Mouse (Mus musculus): ENCODE measurements around the gene Cd9. TPM values are rescaled to one million over a fixed set of nuclear protein-coding genes. Genes with fewer than 3 reads are reported as not detected.
"Not testable (repeated sequence)": the region's sequence is repeated elsewhere in the genome, so short reads cannot be mapped to it uniquely, and the experiment has no call there.

Gene Cd9
- total RNA-seq, 2 experiments from 2014 or later, result 120 TPM

GRCm38 (mm10) chr6:125503186-125503802 lies 8.7 kb upstream of the Cd9 start:
- DNase-seq, result no peak

GRCm38 (mm10) chr6:125498062-125498461 lies 3.5 kb upstream of the Cd9 start:
- peak; percentile 44 for DNase-seq

GRCm38 (mm10) chr6:125496417-125496816 lies 1.8 kb upstream of the Cd9 start:
- DNase-seq, result no peak

- DNase-seq, result no peak
Measured at GRCm38 (mm10) chr6:125495361-125495760, 770 bp upstream of the Cd9 start.

- DNase-seq, result no peak
Measured at GRCm38 (mm10) chr6:125493147-125493546, 1.4 kb downstream of the Cd9 start.

GRCm38 (mm10) chr6:125492664-125493063 lies 1.9 kb downstream of the Cd9 start:
- DNase-seq, result no peak

- no peak for DNase-seq
Measured at GRCm38 (mm10) chr6:125492033-125492432, 2.6 kb downstream of the Cd9 start.

GRCm38 (mm10) chr6:125491393-125491792 lies 3.2 kb downstream of the Cd9 start:
- DNase-seq, result no peak

GRCm38 (mm10) chr6:125489881-125490559 lies 4.6 kb downstream of the Cd9 start:
- DNase-seq, result no peak

- no peak for DNase-seq
Measured at GRCm38 (mm10) chr6:125485589-125485988, 9.0 kb downstream of the Cd9 start.

- no peak for DNase-seq
Measured at GRCm38 (mm10) chr6:125484721-125485120, 9.9 kb downstream of the Cd9 start.

- DNase-seq, result not testable (repeated sequence)
Measured at GRCm38 (mm10) chr6:125484313-125484660, 10.3 kb downstream of the Cd9 start.

GRCm38 (mm10) chr6:125483515-125484312 lies 10.9 kb downstream of the Cd9 start:
- DNase-seq, result no peak

- no peak for DNase-seq
Measured at GRCm38 (mm10) chr6:125482427-125482831, 12.2 kb downstream of the Cd9 start.

GRCm38 (mm10) chr6:125481667-125482390 lies 12.8 kb downstream of the Cd9 start:
- no peak for DNase-seq

- DNase-seq, result no peak
Measured at GRCm38 (mm10) chr6:125480396-125481361, 13.9 kb downstream of the Cd9 start.

GRCm38 (mm10) chr6:125479359-125479758 lies 15.2 kb downstream of the Cd9 start:
- DNase-seq, result no peak

GRCm38 (mm10) chr6:125478135-125479128 lies 16.2 kb downstream of the Cd9 start:
- DNase-seq, result no peak

- no peak for DNase-seq
Measured at GRCm38 (mm10) chr6:125476826-125477589, 17.6 kb downstream of the Cd9 start.

All from adrenal gland, postnatal 10 days (tissue).